Comparison of ENCODE assay signal across 15 mouse cellular contexts in genomic region chr2:68439614-68440013, GRCm38 (mm10).
"Had no signal": no experiment of that assay in that cellular context is flagged by ENCODE, and none has a peak within 500 bp of the region (broad histone marks: within the 10 kb centered on the region; RNA-seq: fewer than 3 reads in every experiment).

No protein-coding gene starts in this region.

- H3K27ac ChIP-seq: kidney, postnatal 0 days; layer of hippocampus, adult 2 months; limb, embryonic 12.5 days; limb, embryonic 15.5 days; liver, embryonic 14.5 days; macrophage had no signal

- H3K9ac ChIP-seq: limb, embryonic 12.5 days; limb, embryonic 15.5 days; liver, embryonic 14.5 days; liver, postnatal 0 days; lung, embryonic 14.5 days had no signal

- H3K4me2 ChIP-seq: limb, embryonic 12.5 days; limb, embryonic 15.5 days; liver, embryonic 11.5 days; lung, embryonic 14.5 days had no signal

- H3K4me3 ChIP-seq: layer of hippocampus, adult 2 months; limb, embryonic 12.5 days; limb, embryonic 15.5 days had no signal

- DNase-seq: kidney, postnatal 25 days; layer of hippocampus, adult 9-11 months; liver, postnatal 0 days; lung, embryonic 14.5 days; midbrain, embryonic 14.5 days; thymus, adult 18-20 months; thymus, postnatal 4 days had no signal

- H3K27me3 ChIP-seq: limb, embryonic 12.5 days; limb, embryonic 15.5 days had no signal

- H3K36me3 ChIP-seq: limb, embryonic 12.5 days; limb, embryonic 15.5 days had no signal

- ATAC-seq: liver, postnatal 0 days; lung, postnatal 0 days had no signal

- H3K9me3 ChIP-seq: limb, embryonic 12.5 days; limb, embryonic 15.5 days had no signal
